Mouse (Mus musculus) ovary, postnatal 10 days (tissue): ENCODE data around the gene Nanos2.

Experiments
- DNase-seq: peaks from one replicate; pipeline ENCODE4 v3.0.0; 2022; ENCODE audit warnings: low spot score

Nanos2 gene

DNA sequence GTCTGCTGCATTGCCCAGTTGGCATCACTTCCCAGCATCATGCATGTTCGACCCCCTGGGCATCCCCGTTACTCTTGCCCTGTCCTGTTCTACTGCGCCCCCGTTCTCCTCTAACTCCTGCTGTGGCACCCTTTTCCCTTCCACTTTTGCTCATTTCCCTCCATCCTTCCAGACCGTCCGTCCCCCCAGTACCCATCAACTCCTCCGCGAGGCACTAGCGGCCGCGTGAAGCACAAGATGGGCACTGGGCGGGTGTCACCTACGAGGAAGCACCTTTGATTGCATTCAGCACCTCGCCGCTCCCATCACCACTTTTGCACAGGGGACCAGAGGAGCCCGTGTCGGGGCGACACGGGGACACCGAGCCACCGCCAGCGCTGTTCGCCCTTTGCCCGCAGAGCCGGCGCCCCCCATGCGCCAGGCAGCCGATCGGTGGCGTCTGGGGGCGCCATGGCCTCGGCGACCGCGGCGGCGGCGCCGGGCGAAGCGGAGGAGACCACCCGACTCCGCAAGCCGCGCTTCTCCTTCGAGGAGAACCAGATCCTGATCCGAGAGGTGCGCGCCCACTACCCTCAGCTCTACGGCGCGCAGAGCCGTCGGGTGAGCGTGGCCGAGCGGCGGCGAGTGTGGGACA lies 4.6 kb downstream of the Nanos2 start:
- DNase-seq, result no peak

DNA sequence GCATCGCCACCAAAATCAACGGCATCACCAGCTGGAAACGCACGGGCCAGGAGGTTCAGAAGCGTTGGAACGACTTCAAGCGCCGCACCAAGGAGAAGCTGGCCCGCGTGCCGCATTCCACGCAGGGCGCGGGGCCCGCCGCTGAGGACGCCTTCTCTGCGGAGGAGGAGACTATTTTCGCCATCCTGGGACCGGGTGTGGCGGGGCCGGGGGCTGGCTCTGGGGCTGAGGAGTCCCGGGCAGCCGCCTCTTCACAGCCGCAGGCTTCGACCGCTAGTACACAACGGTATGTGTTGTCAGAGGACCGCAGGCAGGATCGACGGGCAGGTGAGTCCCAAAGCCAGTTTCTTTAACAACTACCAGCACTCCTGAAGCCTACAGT lies 5.1 kb downstream of the Nanos2 start:
- no peak for DNase-seq

DNA sequence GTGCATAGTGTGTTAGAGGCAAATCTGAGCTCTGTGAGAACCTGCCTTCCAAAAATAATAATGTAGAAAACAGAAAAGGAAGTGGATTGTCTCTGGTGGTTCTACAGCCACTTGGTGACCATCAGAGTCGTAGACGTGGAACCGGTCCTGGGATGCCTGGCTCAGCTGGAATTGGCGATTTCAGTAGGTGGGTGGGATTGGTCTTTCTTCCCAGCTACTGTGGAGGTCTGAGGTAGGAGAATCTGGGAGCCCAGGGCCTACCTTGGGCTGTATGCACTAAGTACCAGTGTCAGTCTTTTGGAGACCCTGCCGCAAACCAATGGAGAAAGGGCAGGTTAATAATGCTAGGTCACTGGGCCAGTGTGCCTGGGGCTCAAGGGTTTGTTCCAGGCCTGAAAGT lies 5.8 kb downstream of the Nanos2 start:
- DNase-seq, result no peak

DNA sequence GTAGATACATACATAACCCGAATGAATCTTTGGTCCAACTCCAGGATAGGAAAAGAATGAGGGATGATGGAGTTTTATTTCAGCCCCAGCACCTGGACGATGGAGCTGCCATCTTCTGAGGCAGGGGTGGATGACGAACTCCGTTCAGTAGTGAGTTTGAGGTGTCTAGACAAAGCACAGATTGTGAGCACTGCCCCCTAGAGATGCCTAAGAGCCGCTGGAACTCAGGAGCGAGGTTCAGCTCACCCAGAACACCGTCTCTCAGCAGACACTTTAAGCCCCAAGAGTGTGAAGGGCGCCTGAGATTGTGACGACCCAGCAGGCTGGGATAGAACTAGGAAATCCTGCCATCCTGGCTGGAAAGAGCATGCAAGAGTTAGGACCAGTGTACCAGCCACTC lies 11.6 kb downstream of the Nanos2 start:
- no peak for DNase-seq

DNA sequence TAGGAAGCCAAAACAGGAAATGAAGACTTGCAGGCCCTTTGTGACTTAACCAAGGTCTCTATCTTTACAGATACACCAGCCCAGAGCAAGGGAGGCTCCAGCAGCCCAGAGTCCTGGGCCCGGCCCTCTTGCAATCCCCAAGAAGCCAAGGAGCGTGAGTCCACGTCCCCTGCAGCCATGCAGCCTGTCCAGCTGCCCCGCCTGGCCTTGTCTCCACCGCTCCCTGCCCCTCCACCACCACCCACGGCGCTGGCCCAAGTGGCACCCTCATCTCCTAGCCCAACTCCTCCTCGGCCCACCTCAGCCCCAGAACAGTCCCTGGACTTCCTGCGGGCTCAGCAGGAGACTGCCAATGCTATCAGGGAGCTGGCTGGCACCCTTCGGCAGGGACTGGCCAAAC lies 13.2 kb downstream of the Nanos2 start:
- no peak for DNase-seq

DNA sequence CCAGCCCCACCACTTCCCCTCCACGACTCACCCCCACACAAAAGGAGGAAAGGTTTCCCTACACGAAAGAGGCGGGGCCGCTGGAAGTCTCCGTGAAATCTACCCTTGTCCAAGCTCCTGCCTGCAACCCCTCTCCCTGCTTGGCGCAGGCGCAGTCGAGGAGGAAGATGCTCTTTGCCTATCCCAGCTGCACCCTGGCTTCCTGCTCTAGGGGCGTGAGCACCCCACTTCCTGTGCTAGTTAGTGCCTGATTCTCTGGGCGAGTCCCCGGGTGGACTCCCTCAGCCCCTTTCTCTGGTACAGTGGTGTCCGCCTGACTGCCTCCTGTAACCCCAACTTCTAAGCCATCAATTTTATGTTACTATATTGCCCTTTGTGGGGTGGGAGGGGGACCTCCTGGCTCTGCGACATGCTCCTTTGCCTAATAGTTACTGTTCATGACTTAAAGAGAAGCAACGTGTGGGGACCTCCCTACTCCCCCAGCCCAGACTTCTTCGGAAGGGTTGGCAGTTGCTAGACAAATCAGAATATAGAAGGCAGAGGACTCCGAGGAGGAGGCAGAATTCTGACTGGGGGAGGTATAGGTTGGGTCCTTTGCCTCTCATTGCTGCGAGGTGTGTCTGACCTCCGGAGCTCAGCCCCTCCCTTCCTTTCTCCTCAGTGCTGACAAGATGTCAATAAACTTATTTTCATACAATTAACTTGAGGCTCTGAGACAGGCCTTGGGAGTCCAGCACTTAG lies 14.0 kb downstream of the Nanos2 start:
- no peak for DNase-seq

DNA sequence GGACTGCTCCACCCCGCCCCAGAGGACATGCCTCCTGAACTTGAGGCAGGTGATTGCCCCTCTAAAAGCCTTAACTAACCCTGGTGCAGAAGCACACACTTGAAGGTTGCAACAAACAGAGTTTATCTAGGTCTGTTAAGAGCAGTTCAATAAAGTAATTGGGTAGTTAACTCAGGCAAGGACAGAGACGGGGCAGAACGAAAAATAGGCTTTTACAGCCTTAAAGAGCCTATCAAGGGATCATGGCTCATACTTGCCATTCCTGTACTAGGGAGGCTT lies 14.5 kb downstream of the Nanos2 start:
- DNase-seq, result no peak

DNA sequence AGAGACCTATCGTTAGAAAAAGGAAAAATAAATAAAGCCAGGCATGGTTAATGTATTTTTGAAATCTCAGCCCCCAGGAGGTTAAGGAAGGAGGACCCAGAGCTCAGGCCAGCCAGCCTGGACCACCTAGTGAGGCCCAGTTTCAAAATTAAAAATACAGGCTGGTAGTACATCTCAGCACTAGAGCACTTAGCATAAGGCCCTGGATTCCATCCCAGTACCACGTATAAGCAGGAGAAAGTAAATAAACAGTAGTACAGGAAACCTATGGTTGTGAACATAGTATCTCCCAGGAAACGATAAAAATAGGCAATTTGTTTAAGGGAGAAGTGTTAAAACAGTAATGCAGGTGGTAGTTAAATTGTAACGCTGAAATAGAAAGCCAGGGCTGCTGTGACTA lies 14.9 kb downstream of the Nanos2 start:
- DNase-seq, result no peak

DNA sequence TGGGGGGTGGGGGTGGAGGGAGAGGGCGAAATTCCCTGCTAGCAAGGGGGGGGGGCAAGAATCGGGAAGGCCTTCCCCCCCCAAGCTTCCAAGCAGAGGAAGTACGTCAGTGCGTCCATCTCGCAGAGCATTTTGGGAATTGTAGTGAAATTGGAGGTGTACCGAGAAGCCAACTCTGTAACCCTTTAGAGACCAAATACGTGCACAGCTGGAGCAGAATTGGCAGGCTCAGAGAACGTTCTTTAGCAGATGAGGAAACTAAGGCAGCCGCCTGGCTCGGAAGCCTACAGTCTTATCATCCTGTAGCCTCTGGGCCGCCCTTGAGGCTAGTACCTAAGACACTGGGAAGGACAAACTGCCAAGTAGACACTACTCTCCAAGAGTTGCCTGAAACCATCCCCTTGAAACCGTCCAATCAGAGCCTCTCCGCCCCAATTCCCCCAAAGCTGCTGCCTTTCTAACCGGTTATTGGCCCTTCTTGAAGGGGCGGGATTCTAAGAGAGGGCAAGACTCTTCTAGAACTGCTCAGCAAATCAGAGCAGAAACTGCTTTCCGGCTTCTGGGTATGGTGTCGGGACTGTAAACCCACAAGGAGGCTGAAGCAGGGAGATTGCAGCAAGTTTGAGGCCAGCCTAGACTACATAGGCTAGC lies 15.8 kb downstream of the Nanos2 start:
- DNase-seq, result peak; percentile 48

DNA sequence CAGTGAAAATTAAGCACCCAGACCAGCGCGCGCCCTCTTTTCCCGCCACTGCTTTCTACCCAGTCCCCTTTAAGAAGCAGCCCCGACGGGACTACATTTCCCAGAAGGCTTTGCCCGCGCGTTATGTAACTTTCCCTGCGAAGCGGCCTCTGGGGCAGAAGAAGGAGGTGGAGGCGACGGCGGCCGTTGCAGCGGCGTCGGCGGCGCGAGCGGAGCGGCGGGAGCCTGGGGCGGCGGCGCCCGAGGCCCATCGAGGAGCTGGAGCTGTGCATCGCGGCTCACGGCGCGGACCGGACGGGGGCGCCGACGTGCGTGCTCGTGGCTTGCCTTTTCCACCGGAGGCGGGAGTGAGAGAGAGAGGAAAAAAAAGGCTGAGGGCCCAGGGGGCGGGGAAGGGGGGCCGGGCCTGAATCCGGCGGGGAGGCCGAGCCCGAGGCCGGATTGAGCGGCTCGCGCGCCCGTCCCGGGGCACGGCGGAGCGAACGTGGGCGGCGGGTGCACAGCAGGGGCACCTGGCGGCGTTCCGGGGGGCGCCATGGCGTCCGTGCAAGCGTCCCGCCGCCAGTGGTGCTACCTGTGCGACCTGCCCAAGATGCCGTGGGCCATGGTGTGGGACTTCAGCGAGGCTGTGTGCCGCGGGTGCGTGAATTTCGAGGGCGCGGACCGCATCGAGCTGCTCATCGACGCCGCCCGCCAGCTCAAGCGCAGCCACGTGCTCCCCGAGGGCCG lies 16.9 kb downstream of the Nanos2 start, which contains the start of gene Irf2bp1:
Gene Irf2bp1, plus strand, starts transcription at position 143 of the 729 bp plus-strand sequence.
- DNase-seq, result peak; percentile 86

DNA sequence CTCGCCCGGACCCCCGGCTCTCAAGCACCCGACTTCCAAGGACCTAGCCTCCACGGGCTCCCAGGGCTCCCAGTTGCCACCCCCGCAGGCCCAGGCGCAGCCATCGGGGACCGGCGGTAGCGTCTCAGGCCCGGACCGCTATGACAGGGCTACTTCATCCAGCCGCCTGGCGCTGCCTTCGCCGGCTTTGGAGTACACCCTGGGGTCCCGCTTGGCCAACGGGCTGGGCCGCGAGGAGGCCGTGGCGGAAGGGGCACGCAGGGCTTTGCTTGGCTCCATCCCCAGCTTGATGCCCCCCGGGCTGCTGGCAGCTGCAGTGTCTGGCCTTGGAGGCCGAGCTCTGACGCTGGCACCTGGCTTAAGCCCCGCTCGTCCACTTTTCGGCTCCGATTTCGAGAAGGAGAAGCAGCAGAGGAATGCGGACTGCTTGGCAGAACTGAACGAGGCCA lies 17.5 kb downstream of the Nanos2 start:
- no peak for DNase-seq

DNA sequence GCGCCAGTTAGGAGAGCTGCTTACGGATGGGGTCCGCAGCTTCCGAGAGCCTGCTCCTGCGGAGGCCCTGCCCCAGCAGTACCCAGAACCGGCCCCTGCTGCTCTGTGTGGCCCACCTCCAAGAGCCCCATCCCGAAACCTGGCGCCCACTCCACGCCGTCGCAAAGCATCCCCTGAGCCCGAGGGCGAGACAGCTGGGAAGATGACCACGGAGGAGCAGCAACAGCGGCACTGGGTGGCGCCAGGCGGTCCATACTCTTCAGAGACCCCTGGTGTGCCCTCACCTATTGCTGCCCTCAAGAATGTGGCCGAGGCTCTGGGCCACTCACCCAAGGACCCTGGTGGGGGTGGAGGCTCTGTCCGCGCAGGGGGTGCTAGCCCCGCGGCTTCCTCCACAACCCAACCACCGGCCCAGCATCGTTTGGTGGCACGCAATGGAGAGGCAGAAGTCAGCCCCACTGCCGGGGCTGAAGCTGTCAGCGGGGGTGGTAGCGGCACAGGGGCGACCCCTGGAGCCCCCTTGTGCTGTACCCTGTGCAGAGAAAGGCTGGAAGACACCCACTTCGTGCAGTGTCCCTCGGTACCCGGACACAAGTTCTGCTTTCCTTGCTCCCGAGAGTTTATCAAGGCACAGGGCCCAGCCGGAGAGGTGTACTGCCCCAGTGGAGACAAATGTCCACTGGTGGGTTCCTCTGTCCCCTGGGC lies 18.4 kb downstream of the Nanos2 start:
- DNase-seq, result no peak

DNA sequence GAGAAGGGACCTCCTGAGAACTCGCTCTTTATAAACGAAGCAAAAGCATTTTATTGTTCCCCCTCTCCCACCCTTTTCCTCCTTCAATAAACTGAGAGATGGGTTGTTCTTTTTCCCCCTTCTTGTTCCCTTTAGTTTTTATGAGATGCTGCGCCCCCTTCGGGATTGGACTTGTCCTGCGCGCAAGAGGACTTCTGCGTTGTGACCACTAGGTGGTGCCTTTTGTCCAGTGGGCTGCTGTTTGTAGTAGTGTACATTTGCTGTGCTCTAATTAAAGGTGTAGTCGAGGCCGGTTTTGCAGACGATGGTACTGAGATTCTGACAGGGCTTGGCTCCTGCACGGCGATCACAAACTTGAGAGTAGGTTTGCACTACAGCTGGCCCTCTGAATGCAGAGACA lies 19.3 kb downstream of the Nanos2 start:
- DNase-seq, result peak; percentile 38

DNA sequence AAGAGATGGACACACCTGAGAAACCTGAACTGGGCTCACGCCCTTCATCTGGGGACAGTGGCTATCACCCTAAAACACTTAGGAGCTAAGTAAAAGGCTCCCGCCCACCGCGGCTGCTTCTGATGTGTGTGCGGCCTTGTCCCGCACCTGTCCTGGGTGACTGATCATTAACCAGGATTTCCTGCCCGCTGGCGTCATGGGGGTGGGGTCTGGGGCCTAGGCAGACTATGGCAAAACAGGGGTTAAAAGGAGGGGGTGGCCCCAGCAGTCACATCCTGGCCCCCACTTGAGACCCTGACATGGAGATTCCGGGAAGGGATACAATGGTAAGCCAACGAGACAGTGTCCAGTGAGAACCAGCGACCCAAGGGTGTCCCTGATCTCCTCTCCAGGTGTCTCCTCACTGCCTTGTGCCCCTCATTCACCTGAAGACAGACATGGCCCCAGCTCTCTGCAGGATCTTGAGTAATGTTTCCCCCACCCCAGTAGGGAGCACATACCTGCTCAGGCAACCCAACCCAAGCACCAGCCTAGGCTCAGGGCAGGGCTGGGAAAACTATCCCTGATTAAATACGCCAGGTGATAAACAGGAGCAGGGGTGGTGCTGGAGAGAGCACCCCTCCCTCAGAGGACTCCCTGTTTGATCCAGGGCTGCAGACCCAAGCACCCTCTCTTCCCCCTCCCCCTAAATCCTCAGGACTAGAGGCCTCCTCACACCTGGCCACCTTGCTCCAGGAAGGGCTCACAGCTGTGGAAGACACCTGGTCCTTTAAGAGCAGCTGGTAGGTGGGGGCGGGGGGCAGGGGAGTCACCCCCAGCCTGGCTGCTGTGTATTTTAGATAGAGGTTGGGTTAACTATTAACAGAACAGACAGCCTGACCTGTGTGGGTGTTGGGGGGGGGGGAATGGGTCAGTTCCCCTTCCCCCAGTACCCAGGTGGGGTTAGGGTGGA lies 20.1 kb downstream of the Nanos2 start:
- no peak for DNase-seq

DNA sequence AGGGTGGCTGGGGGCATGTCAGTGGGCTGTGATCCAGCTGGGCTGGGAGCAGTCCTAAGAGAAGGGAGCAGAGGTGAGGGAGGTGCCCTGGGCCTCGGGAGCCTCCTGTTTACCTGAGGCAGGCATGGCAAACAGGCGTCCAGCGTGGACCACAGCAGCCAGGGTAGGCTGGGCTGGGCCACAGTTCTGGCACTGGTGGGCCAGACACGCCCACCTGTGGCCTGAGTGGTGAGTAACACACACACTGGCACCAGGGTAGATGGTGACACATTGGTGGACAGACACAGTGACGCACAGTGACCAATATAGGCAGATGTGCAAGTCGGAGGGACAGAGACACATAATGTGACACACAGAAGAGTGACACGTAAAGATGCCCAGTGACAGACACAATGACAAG lies 23.4 kb downstream of the Nanos2 start:
- DNase-seq, result no peak

DNA sequence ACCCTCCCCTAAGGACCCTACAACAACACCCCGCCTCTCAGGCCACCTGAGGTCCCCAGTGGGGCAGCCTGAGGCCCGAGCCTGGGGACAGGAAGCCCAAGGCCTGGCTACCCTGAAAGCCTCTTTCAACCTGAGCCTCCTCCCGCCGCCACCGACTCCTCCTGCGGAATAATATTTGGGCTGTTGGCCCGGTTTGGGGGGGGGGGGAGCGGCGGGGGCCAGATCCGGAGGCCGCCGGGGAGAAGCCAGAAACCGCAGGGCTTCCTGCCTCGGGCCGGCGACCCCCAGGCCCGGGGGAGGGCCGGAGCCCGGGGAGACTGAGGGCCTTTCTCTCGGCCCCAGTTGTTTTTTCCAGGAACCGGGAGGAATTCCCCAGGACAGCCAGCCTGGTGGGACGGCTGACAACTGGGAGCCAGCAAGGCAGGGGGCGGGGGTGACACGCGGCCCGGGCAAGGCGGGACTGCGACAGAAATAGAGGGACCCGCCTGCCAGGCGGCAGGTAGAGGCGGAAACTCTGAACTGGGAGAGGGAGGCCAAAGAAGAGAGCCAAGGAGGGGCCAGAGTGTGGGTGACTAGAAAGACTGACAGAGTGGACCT lies 24.9 kb downstream of the Nanos2 start:
- peak; percentile 26 for DNase-seq

DNA sequence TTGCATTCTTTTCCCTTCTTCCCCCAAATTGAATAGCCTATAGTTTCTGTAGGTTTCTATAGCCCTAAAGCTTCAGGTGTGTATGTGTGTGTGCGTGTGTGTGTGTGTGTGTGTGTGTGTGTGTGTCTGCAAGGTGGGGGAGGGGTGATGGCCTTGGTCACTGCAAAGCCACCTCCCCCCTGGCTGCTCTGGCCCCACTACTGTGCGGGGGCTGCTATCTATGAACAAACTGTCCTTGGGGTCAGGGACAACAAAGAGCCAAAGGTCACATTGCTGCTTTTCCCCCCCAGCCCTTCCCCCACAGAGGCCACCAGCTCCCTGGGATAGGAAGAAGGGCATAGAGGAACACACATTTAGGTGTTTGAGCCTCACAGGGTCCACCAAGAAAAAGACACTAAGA lies 25.7 kb downstream of the Nanos2 start:
- no peak for DNase-seq

DNA sequence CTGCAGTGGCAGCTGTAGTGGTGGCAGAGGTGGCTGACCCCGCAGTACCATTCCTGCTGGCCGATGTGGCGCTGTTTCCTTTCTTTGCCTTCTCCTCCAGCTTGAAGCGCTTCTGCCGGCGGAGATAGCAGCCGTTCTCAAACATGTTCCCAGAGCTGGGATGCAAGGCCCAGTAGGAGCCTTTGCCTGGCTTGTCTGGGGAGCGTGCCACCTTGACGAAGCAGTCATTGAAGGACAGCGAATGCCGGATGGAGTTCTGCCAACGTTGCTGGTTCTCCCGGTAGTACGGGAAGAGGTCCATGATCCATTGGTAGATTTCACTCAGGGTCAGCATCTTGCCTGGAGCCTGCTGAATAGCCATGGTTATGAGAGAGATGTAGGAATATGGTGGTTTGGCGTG lies 27.3 kb downstream of the Nanos2 start:
- DNase-seq, result no peak

DNA sequence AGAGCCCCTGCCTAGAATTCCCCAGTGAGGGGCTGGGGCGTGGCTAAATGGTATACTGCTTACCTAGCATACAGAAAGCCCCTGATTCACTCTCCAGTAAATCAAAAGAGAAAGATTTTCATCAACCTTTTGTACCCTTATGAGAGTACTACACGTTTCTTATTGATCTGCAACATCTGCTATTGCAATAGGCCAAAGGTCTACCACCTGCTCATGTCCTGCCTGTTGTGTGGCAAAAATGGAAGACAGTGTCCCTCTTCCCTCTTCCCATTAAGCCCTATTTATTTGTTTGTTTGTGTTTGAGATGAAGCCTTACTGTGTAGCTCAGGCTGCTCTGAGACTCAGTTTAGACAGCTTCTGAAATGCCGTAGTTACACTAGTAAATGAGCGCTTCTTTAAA lies 28.8 kb downstream of the Nanos2 start:
- DNase-seq, result no peak

DNA sequence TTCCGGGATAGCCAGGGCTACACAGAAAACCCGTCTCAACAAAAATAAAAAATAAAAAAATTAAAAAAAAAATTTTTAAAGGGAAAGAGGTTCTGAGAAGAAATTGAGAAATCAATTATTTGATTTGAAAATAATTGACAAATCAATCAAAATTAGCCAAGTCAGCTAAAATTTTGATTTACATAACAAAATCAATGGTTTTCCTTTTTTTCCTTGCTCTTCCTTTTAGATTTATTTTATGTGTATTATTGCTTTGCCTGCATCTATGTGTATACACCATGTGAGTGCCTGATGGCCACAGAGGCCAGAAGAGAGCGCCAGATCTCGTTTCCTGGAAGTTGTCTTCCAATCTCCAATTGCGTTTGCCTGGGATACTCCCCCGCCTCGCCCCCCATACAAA lies 30.7 kb downstream of the Nanos2 start:
- DNase-seq, result no peak

DNA sequence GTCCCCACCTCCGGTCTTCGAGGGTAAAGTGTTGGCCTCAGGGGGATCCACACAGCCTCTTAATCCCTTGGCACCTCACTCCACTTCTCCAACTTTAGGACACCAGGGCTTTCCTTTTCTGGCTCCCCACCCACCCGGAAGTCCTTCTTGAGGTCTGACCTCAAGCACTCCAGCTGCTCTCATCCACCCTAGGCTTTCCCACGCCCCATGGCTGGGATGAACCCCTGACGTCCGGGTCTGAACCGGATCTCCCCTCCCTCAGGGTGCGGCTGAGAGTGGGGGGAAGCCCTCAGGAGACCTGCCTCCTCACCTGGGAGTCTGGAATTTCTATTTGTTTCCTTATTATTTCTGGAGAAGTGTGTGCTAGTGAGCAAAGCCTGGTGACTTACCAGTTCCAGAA lies 33.8 kb downstream of the Nanos2 start:
- DNase-seq, result no peak
